Mouse (Mus musculus) embryonic fibroblast, embryonic 13.5 days (primary cell): ENCODE data around the gene Hmga1b.

ENCODE experiments used
- CTCF ChIP-seq: IDR thresholded peaks from 2 replicates; pipeline ENCODE4 v1.5.1; 2011; ENCODE audit warnings: mild to moderate bottlenecking, control low read depth, low read length, moderate library complexity, borderline replicate concordance; ENCODE audit not compliant: insufficient read depth
- POLR2A ChIP-seq: IDR thresholded peaks from 2 replicates; pipeline ENCODE4 v1.6.1; 2011; ENCODE audit warnings: low read depth, mild to moderate bottlenecking, control low read depth, low read length, moderate library complexity

- TF ChIP-seq POLR2A (no peak), CTCF (no peak)
Observed at GRCm38 (mm10) chr11:120773463-120774190, 11.0 kb downstream of the Hmga1b start.
